Mouse (Mus musculus) heart, adult 2 months (tissue): ENCODE results near the gene Dgkh.

Source experiments
- CTCF ChIP-seq: fragments of 200-600 bp; IDR thresholded peaks from 2 replicates; pipeline ENCODE4 v1.8.1; 2022; ENCODE audit warnings: antibody characterized with exemption, mild to moderate bottlenecking, moderate library complexity
- EP300 ChIP-seq: fragments of 200-500 bp; IDR thresholded peaks from 2 replicates; pipeline ENCODE4 v1.6.1; 2011; ENCODE audit warnings: low read depth, low read length, control low read depth; ENCODE audit not compliant: insufficient read depth
- POLR2A ChIP-seq: fragments of 200-500 bp; IDR thresholded peaks from 2 replicates; pipeline ENCODE4 v1.6.1; 2011; ENCODE audit warnings: mild to moderate bottlenecking, low read depth, low read length, control low read depth; ENCODE audit not compliant: insufficient read depth

GRCm38 (mm10) chr14:78724414-78725306, 7.9 kb downstream of the Dgkh start:
- peak; percentile 62 for TF ChIP-seq CTCF
- TF ChIP-seq EP300, result no peak
- peak; percentile 39; the same call in 1 of the 2 replicates for TF ChIP-seq POLR2A
